Mouse (Mus musculus): ENCODE data around the gene Kcna10.

DNA sequence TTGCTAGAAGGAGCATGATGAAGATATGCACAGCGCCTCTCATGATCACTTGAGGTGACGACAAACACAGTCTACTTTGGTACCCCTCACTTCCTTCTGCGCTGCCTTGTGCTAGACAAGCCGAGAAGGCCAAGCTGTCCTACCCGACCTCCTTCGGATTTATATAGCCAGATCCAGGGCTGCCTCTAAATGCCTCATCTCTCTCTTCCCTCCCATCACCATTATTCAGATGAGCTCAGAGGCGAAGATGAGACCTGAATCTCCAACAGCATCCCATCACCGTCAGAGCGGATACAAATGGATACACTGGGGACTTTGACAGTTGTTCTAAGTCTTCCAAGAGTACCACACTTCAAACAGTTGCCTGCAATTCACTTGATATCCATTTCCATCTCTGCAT, 56.8 kb downstream of the Kcna10 start, which contains the start of gene Prok1:
- no peak for TF ChIP-seq MAX (IDR thresholded peaks at IDR 0.05)
- no peak for TF ChIP-seq CTCF (IDR thresholded peaks at IDR 0.05; ENCODE audit: control insufficient read depth, insufficient read depth, insufficient read length)
- TF ChIP-seq USF1 (IDR thresholded peaks at IDR 0.05; ENCODE audit: low read depth), result no peak
- no peak for TF ChIP-seq CEBPB (IDR thresholded peaks at IDR 0.05; ENCODE audit: low read depth)
- TF ChIP-seq MYOD1 (IDR thresholded peaks at IDR 0.05; ENCODE audit: control insufficient read depth, insufficient read length, low read depth), result no peak
- no peak for TF ChIP-seq MYOG (IDR thresholded peaks at IDR 0.05; ENCODE audit: control insufficient read depth, extremely low read depth, insufficient read length)
